Mouse (Mus musculus) MEL (cell line): ENCODE results near the gene Ncoa3. TPM values are rescaled to one million over a fixed set of nuclear protein-coding genes. Genes with fewer than 3 reads are reported as not detected.

ENCODE experiments used
- DNase-seq: peaks from one replicate; pipeline ENCODE4 v3.0.0; 2011; ENCODE audit warnings: low read depth, low spot score
- H3K27ac ChIP-seq: 2 replicates; pipeline ENCODE4 v1.5.1; 2012; ENCODE audit warnings: low read depth, mild to moderate bottlenecking, control low read depth, low read length, moderate library complexity; ENCODE audit not compliant: control insufficient read depth
- H3K27me3 ChIP-seq, 2 experiments: fragments of 150-350 bp in 1 of 2; sonication (generic) in 1 of 2; 2 replicates each; pipeline ENCODE4 v1.6.1; 2012; ENCODE audit warnings: low read length in 2 of 2, mild to moderate bottlenecking in 2 of 2, improper control_type of control experiment in 1 of 2, moderate library complexity in 1 of 2; ENCODE audit not compliant: insufficient read depth in 2 of 2, control insufficient read depth in 1 of 2
- H3K36me3 ChIP-seq, 2 experiments: 2 replicates each; pipeline ENCODE4 v1.6.1; 2012 to 2014; ENCODE audit warnings: low read length in 2 of 2, improper control_type of control experiment in 1 of 2, inconsistent platforms in 1 of 2, mild to moderate bottlenecking in 1 of 2; ENCODE audit not compliant: insufficient read depth in 2 of 2, control insufficient read depth in 1 of 2
- H3K4me1 ChIP-seq, 2 experiments: fragments of 150-350 bp in 1 of 2; sonication (generic) in 1 of 2; 2 replicates each; pipeline ENCODE4 v1.6.1; 2012; ENCODE audit warnings: low read length in 2 of 2, improper control_type of control experiment in 1 of 2, mild to moderate bottlenecking in 1 of 2; ENCODE audit not compliant: insufficient read depth in 2 of 2, control insufficient read depth in 1 of 2
- H3K4me3 ChIP-seq, 2 experiments: fragments of 150-350 bp in 1 of 2; sonication (generic) in 1 of 2; 2 replicates each; pipeline ENCODE4 v1.5.1; 2012; ENCODE audit warnings: low read depth in 2 of 2, low read length in 2 of 2, mild to moderate bottlenecking in 2 of 2, moderate library complexity in 2 of 2, control low read depth in 1 of 2, improper control_type of control experiment in 1 of 2; ENCODE audit not compliant: control insufficient read depth in 1 of 2, insufficient read depth in 1 of 2
- H3K79me2 ChIP-seq: 2 replicates; pipeline ENCODE4 v1.6.1; 2012; ENCODE audit warnings: mild to moderate bottlenecking, low read length, moderate library complexity; ENCODE audit not compliant: control insufficient read depth, poor library complexity, insufficient read depth
- H3K9ac ChIP-seq: 2 replicates; pipeline ENCODE4 v1.6.1; 2012; ENCODE audit warnings: low read depth, mild to moderate bottlenecking, control low read depth, low read length, moderate library complexity; ENCODE audit not compliant: control insufficient read depth, poor library complexity, severe bottlenecking
- H3K9me3 ChIP-seq: fragments of 150-350 bp; sonication (generic); replicated peaks from 2 replicates; pipeline ENCODE4 v1.6.1; 2012; ENCODE audit warnings: mild to moderate bottlenecking, low read length, improper control_type of control experiment, moderate library complexity; ENCODE audit not compliant: insufficient read depth
- BHLHE40 ChIP-seq: IDR thresholded peaks from 2 replicates; pipeline ENCODE4 v1.6.1; 2012; ENCODE audit warnings: low read depth, mild to moderate bottlenecking, inconsistent platforms, low read length, improper control_type of control experiment, borderline replicate concordance
- CHD1 ChIP-seq: IDR thresholded peaks from 2 replicates; pipeline ENCODE4 v1.6.1; 2012; ENCODE audit warnings: low read depth, mild to moderate bottlenecking, inconsistent platforms, low read length, improper control_type of control experiment
- CTCF ChIP-seq, 3 experiments: IDR thresholded peaks in 2 of 3; conservative IDR thresholded peaks in 1 of 3; 2 replicates each; pipeline ENCODE4 v1.5.1; 2011 to 2012; ENCODE audit warnings: low read length in 3 of 3, low read depth in 2 of 3, mild to moderate bottlenecking in 2 of 3, improper control_type of control experiment in 1 of 3, inconsistent platforms in 1 of 3, mixed read lengths in 1 of 3, moderate library complexity in 1 of 3; ENCODE audit not compliant: control insufficient read depth in 1 of 3, insufficient read depth in 1 of 3, poor library complexity in 1 of 3, severe bottlenecking in 1 of 3
- ELF1 ChIP-seq: IDR thresholded peaks from 2 replicates; pipeline ENCODE4 v1.6.1; 2014; ENCODE audit warnings: low read depth, mild to moderate bottlenecking, inconsistent platforms, low read length, improper control_type of control experiment, moderate library complexity
- EP300 ChIP-seq, 2 experiments: IDR thresholded peaks; 2 replicates each; pipeline ENCODE4 v1.6.1; 2011; ENCODE audit warnings: improper control_type of control experiment in 2 of 2, low read length in 2 of 2, low read depth in 1 of 2, mild to moderate bottlenecking in 1 of 2
- ETS1 ChIP-seq: IDR thresholded peaks from 2 replicates; pipeline ENCODE4 v1.6.1; 2012; ENCODE audit warnings: low read depth, mild to moderate bottlenecking, inconsistent platforms, low read length, improper control_type of control experiment, moderate library complexity
- HCFC1 ChIP-seq: IDR thresholded peaks from 2 replicates; pipeline ENCODE4 v1.6.1; 2012; ENCODE audit warnings: low read depth, mild to moderate bottlenecking, inconsistent platforms, low read length, improper control_type of control experiment, moderate library complexity
- JUND ChIP-seq: IDR thresholded peaks from 2 replicates; pipeline ENCODE4 v1.6.1; 2011; ENCODE audit warnings: low read depth, mild to moderate bottlenecking, improper control_type of control experiment, low read length
- MAX ChIP-seq: IDR thresholded peaks from 2 replicates; pipeline ENCODE4 v1.6.1; 2011; ENCODE audit warnings: low read length, improper control_type of control experiment
- MXI1 ChIP-seq: IDR thresholded peaks from 2 replicates; pipeline ENCODE4 v1.6.1; 2011; ENCODE audit warnings: mild to moderate bottlenecking, low read depth, low read length, improper control_type of control experiment
- MYB ChIP-seq: IDR thresholded peaks from 2 replicates; pipeline ENCODE4 v1.6.1; 2011; ENCODE audit warnings: mild to moderate bottlenecking, low read depth, low read length, improper control_type of control experiment
- NELFE ChIP-seq: IDR thresholded peaks from 2 replicates; pipeline ENCODE4 v1.6.1; 2011; ENCODE audit warnings: low read depth, low read length, improper control_type of control experiment
- NRF1 ChIP-seq: IDR thresholded peaks from 2 replicates; pipeline ENCODE4 v1.6.1; 2014; ENCODE audit warnings: low read depth, mild to moderate bottlenecking, inconsistent platforms, low read length, improper control_type of control experiment, moderate library complexity; ENCODE audit not compliant: poor library complexity, insufficient read depth, severe bottlenecking
- POLR2A ChIP-seq, 2 experiments: IDR thresholded peaks; 2 replicates each; pipeline ENCODE4 v1.6.1; 2011 to 2012; ENCODE audit warnings: low read length in 2 of 2, mild to moderate bottlenecking in 2 of 2, control low read depth in 1 of 2, improper control_type of control experiment in 1 of 2, low read depth in 1 of 2, moderate library complexity in 1 of 2; ENCODE audit not compliant: control insufficient read depth in 1 of 2, insufficient read depth in 1 of 2, poor library complexity in 1 of 2
- POLR2AphosphoS2 ChIP-seq: IDR thresholded peaks from 2 replicates; pipeline ENCODE4 v1.6.1; 2011; ENCODE audit warnings: low read length, improper control_type of control experiment
- RAD21 ChIP-seq: IDR thresholded peaks from 2 replicates; pipeline ENCODE4 v1.6.1; 2011; ENCODE audit warnings: mild to moderate bottlenecking, low read depth, low read length, improper control_type of control experiment
- SMC3 ChIP-seq: IDR thresholded peaks from 2 replicates; pipeline ENCODE4 v1.6.1; 2011; ENCODE audit warnings: low read depth, low read length, improper control_type of control experiment
- TAL1 ChIP-seq: IDR thresholded peaks from 2 replicates; pipeline ENCODE4 v1.6.1; 2012; ENCODE audit warnings: mild to moderate bottlenecking, inconsistent platforms, low read length, moderate library complexity, mixed read lengths
- TCF12 ChIP-seq: IDR thresholded peaks from 2 replicates; pipeline ENCODE4 v1.6.1; 2014; ENCODE audit warnings: low read depth, mild to moderate bottlenecking, inconsistent platforms, low read length, improper control_type of control experiment, moderate library complexity
- UBTF ChIP-seq: IDR thresholded peaks from 2 replicates; pipeline ENCODE4 v1.6.1; 2012; ENCODE audit warnings: low read depth, mild to moderate bottlenecking, inconsistent platforms, low read length, improper control_type of control experiment, moderate library complexity, borderline replicate concordance; ENCODE audit not compliant: insufficient read depth
- USF1 ChIP-seq: IDR thresholded peaks from 2 replicates; pipeline ENCODE4 v1.6.1; 2014; ENCODE audit warnings: low read depth, mild to moderate bottlenecking, inconsistent platforms, low read length, improper control_type of control experiment, moderate library complexity
- USF2 ChIP-seq, 2 experiments: IDR thresholded peaks; 2 replicates each; pipeline ENCODE4 v1.6.1; 2011 to 2012; ENCODE audit warnings: improper control_type of control experiment in 2 of 2, low read length in 2 of 2, borderline replicate concordance in 1 of 2, inconsistent platforms in 1 of 2, low read depth in 1 of 2, mild to moderate bottlenecking in 1 of 2; ENCODE audit not compliant: insufficient read depth in 1 of 2
- ZC3H11A ChIP-seq: IDR thresholded peaks from 2 replicates; pipeline ENCODE4 v1.6.1; 2012; ENCODE audit warnings: low read depth, mild to moderate bottlenecking, inconsistent platforms, low read length, improper control_type of control experiment
- ZMIZ1 ChIP-seq: IDR thresholded peaks from 2 replicates; pipeline ENCODE4 v1.6.1; 2012; ENCODE audit warnings: low read depth, mild to moderate bottlenecking, inconsistent platforms, low read length, improper control_type of control experiment, moderate library complexity
- polyA plus RNA-seq, 2 experiments: library from polyadenylated mRNA; stranded (reverse) in 1 of 2; unstranded in 1 of 2; fragments of >175 nt in 1 of 2; fragments of >200 nt in 1 of 2; gene quantifications; 2 replicates each; pipeline versions ENCODE4 v1.2.1 to v1.2.4; 2012; ENCODE audit warnings: low replicate concordance in 2 of 2, low read depth in 1 of 2; ENCODE audit not compliant: insufficient read length in 2 of 2, insufficient read depth in 1 of 2, missing spikeins in 1 of 2
- total RNA-seq: library from RNA; depleted of rRNA; stranded (reverse); fragments of 300-350 nt; gene quantifications from 2 replicates; pipeline ENCODE4 v1.2.3, GENCODE M21; 2012

Ncoa3 gene
- total and polyA plus RNA-seq, 3 experiments, result 5.7 to 19.8 (median 10.3) TPM

DNA sequence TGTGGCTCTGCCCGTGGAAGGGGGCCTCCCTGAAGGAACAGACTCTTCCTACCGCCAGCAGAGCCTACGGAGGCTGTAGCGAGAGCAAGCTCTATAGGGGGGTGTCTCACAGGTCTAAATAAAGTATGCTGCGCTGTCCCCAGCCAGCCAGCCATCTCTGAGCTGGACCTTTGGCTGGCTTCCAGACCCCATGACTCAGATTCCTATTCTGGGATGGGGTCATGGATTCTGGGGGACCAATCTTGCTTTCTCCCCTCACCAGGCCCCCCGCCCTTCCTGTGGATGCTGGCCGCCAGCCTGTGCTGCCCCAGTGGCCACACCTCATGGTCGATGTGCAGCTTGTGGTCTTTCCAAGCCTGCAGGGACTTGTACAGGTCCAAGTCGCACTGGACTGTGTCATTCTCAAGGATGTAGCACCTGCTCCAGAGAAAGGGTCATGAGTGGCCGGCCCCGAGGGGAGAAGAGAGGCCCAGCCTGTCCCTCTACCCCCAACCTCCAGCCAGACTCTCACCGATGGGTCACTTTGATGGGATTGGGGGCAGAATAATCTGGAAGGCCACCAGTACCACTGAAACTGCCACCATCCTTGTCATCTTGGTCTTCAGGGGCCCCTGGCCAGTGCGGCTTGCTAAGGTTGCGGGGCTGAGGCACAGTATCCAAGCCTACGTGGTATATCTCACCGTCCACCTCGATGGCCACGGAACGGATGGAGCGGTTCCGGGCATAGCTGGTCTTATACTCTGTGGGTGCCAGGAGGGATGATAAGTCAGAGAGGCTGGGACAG, 88.7 kb downstream of the Ncoa3 start:
- no peaks in the 10 kb centered on the region for H3K9me3 ChIP-seq
- H3K36me3 ChIP-seq, result no peaks in the 10 kb centered on the region
- no peaks in the 10 kb centered on the region for H3K79me2 ChIP-seq
- no peak for TF ChIP-seq ZMIZ1
- TF ChIP-seq CHD1, result no peak
- no peak for TF ChIP-seq USF1
- TF ChIP-seq SMC3, result no peak
- TF ChIP-seq, all 39 proteins: peak for 0
- no peak overlapping the region for H3K27ac ChIP-seq
- H3K9ac ChIP-seq, result peak overlapping the region; percentile 53
- no peaks in the 10 kb centered on the region for H3K27me3 ChIP-seq
- peaks cover 0 to 3% of the 10 kb centered on the region in 2 experiments; a peak in 1 of 4 replicates for H3K4me1 ChIP-seq
- no peak for DNase-seq
- peak overlapping the region; percentile 61 to 65 for H3K4me3 ChIP-seq

DNA sequence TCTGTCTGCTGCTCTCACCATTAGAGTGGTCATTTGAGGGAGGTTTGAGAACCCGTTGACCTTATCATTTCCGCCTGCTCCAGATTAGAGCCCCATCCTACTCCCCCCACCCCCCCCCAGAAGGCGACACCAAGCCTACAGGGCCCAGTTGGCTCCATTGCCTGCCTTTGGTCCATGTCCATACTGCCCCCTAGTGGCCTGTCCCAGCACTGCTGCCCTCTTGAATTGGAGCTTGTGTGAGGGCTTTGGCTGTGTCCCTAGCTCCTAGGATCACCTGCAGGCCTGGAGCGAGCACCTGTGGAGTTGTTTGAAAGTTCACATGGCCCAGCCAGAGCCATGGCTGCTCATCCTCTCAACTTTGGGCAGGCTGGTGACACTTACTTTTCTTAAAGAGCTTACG, 89.8 kb downstream of the Ncoa3 start:
- DNase-seq, result peak; percentile 81
- Histone ChIP-seq H3K36me3 (no peaks in the 10 kb centered on the region), H3K9me3 (no peaks in the 10 kb centered on the region), H3K27me3 (no peaks in the 10 kb centered on the region), H3K79me2 (no peaks in the 10 kb centered on the region), H3K4me1 (peaks cover 0 to 3% of the 10 kb centered on the region in 2 experiments; a peak in 1 of 4 replicates), H3K9ac (no peak overlapping the region), H3K4me3 (no peak overlapping the region), H3K27ac (no peak overlapping the region)
- TF ChIP-seq EP300 (IDR thresholded peaks at IDR 0.05; ENCODE audit: low read depth in 1 of 2, low read length in 2 of 2) (no peak), ELF1 (no peak), SMC3 (peak; percentile 75), ZC3H11A (peak; percentile 65), MAX (no peak), CTCF (IDR thresholded peaks at IDR 0.05 in 2 of 3, conservative IDR thresholded peaks at IDR 0.05 in 1 of 3; ENCODE audit: control insufficient read depth in 1 of 3, insufficient read depth in 1 of 3, low read depth in 2 of 3, low read length in 3 of 3, poor library complexity in 1 of 3, severe bottlenecking in 1 of 3) (peak; percentile 87 to 99 (median 89)), RAD21 (peak; percentile 70)

DNA sequence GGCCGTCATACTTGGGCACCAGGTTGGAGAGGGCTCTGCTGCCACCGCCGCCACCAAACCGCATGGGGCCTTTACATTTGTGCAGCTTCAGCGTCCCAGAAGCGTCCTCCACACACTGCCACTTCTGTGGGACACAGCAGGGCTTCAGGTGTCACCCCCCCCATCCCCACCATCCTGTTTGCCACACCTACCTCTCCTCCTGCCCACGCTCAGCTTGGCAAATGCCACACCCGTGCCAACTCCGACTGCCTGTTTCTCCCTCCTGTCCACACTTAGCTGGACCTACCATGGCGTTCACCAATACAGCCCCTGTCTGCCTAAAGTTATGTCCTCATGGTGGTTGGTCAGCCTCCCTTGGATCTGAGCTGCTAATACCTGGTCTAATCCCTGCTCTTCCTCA, 90.2 kb downstream of the Ncoa3 start:
- H3K27me3 ChIP-seq, result no peaks in the 10 kb centered on the region
- DNase-seq, result no peak
- no peak overlapping the region for H3K4me3 ChIP-seq
- no peak overlapping the region for H3K27ac ChIP-seq
- H3K79me2 ChIP-seq, result no peaks in the 10 kb centered on the region
- H3K9ac ChIP-seq, result no peak overlapping the region
- H3K9me3 ChIP-seq, result no peaks in the 10 kb centered on the region
- H3K4me1 ChIP-seq, result peaks cover 0 to 3% of the 10 kb centered on the region in 2 experiments; a peak in 1 of 4 replicates
- TF ChIP-seq EP300 (IDR thresholded peaks at IDR 0.05; ENCODE audit: low read depth in 1 of 2, low read length in 2 of 2) (no peak), CHD1 (no peak), TCF12 (no peak), USF2 (IDR thresholded peaks at IDR 0.05; ENCODE audit: borderline replicate concordance in 1 of 2, insufficient read depth in 1 of 2, low read depth in 1 of 2, low read length in 2 of 2) (no peak), JUND (no peak), ZMIZ1 (no peak), ETS1 (no peak), HCFC1 (no peak), UBTF (no peak), ELF1 (no peak), USF1 (no peak), NELFE (no peak), POLR2A (IDR thresholded peaks at IDR 0.05; ENCODE audit: control insufficient read depth in 1 of 2, insufficient read depth in 1 of 2, low read depth in 1 of 2, low read length in 2 of 2, poor library complexity in 1 of 2) (no peak), BHLHE40 (no peak), TAL1 (no peak), POLR2AphosphoS2 (no peak), MYB (no peak), ZC3H11A (no peak), NRF1 (no peak), MXI1 (no peak)
- no peaks in the 10 kb centered on the region for H3K36me3 ChIP-seq
